Mouse (Mus musculus) liver, embryonic 14.5 days (tissue): Measurements from ENCODE around the gene Golga4.

Experiments
- CTCF ChIP-seq: IDR thresholded peaks from 2 replicates; pipeline ENCODE4 v1.5.1; 2016; ENCODE audit warnings: antibody characterized with exemption, low read depth, control low read depth
- EP300 ChIP-seq: IDR thresholded peaks from 2 replicates; pipeline ENCODE4 v1.6.1; 2016; ENCODE audit warnings: antibody characterized with exemption, low read depth

DNA sequence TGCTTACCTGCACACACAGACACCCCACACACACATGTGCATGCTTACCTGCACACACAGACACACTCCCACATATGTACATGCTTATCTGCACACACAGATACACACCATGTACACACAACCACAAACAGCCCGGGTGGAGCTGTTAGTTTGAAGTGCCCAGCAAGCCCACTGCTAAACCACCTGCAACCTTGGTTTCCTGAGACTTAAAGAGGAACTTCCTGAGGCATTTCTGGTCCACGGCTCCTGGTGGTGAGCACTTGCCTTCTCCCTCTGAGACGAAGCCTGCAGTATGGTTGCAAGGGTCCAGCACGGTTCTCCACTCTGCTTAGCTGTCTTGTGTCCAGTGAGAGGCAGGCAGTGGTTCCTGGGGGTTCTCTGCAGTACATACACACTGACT, 114.7 kb downstream of the Golga4 start:
- TF ChIP-seq CTCF, result no peak
- TF ChIP-seq EP300, result no peak
